Mouse (Mus musculus) heart, embryonic 11.5 days (tissue): ENCODE measurements around the gene Mrpl45. TPM values are rescaled to one million over a fixed set of nuclear protein-coding genes. Genes with fewer than 3 reads are reported as not detected.

Source experiments
- ATAC-seq: fragments of 200-750 bp; cut with Nextera tagmentation; replicated peaks from 2 replicates; pipeline ENCODE4 v1.8.0; 2017; ENCODE audit warnings: moderate library complexity; ENCODE audit not compliant: insufficient number of reproducible peaks, low FRiP score, low TSS enrichment
- H3K27ac ChIP-seq: fragments of 300-500 bp; sonication (generic); 2 replicates; pipeline ENCODE4 v1.5.1; 2014; ENCODE audit warnings: mild to moderate bottlenecking, low read depth, low read length
- H3K27me3 ChIP-seq: fragments of 300-500 bp; sonication (generic); 2 replicates; pipeline ENCODE4 v1.6.1; 2014; ENCODE audit warnings: mild to moderate bottlenecking, low read length, mixed read lengths; ENCODE audit not compliant: control insufficient read depth, insufficient read depth
- H3K36me3 ChIP-seq: fragments of 300-500 bp; sonication (generic); 2 replicates; pipeline ENCODE4 v1.6.1; 2014; ENCODE audit warnings: mild to moderate bottlenecking, low read length, moderate library complexity, mixed read lengths; ENCODE audit not compliant: control insufficient read depth, insufficient read depth
- H3K4me1 ChIP-seq: fragments of 300-500 bp; sonication (generic); 2 replicates; pipeline ENCODE4 v1.6.1; 2014; ENCODE audit warnings: low read length; ENCODE audit not compliant: control insufficient read depth, insufficient read depth
- H3K4me2 ChIP-seq: fragments of 300-500 bp; sonication (generic); 2 replicates; pipeline ENCODE4 v1.6.1; 2014; ENCODE audit warnings: mild to moderate bottlenecking, moderate library complexity
- H3K4me3 ChIP-seq: fragments of 300-500 bp; sonication (generic); 2 replicates; pipeline ENCODE4 v1.5.1; 2014; ENCODE audit warnings: low read depth, low read length
- H3K9ac ChIP-seq: fragments of 300-500 bp; sonication (generic); 2 replicates; pipeline ENCODE4 v1.6.1; 2014; ENCODE audit warnings: mild to moderate bottlenecking, low read depth, low read length, moderate library complexity
- H3K9me3 ChIP-seq: fragments of 300-500 bp; sonication (generic); replicated peaks from 2 replicates; pipeline ENCODE4 v1.6.1; 2016; ENCODE audit warnings: low read length; ENCODE audit not compliant: control insufficient read depth
- WGBS: fragments of 180-500 bp; shearing (Covaris S2); extraction: QIAGEN DNeasy Blood & Tissue Kit; methylation state at CpG from one replicate; pipeline ENCODE4 v1.1.7; 2014; ENCODE audit not compliant: insufficient replicate concordance; 5-methylcytosine and 5-hydroxymethylcytosine counted together
- polyA plus RNA-seq: library from polyadenylated mRNA; unstranded; fragments of >200 nt; fragmentation: Nextera tagmentation; extraction: Ambion mirVana; gene quantifications from 2 replicates; pipeline ENCODE4 v1.2.1, GENCODE M21; 2014

Mrpl45 gene
- polyA plus RNA-seq, 1 experiment from 2014 or later = 64.2 TPM

DNA sequence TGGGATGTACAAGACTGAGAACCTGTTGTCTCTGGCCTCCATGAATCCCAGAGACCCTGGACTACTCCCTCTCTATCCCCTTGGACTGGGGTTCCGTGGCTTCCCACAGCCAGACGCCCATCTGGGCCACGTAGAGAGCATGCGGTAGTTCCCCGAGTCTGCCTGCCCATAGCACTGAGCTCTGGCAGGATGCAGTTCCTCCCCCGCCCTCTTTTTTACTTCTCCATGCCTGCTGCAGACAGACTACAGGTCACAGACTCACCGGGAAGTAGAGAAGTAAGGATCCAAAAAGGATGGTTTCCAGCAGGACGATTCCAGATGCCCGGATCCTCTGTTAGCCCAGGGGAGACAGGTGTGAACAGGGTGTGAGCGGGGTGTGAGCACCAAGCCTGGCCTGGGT, 29.9 kb downstream of the Mrpl45 start:
- peaks cover 14% of the 10 kb centered on the region for H3K4me1 ChIP-seq
- ATAC-seq = no peak; the same call in 1 of the 2 replicates
- H3K27ac ChIP-seq = 0 out of 2 replicates have a peak overlapping the region, but pooled peaks have one; percentile 6
- H3K4me2 ChIP-seq = no peak overlapping the region
- 0 out of 2 replicates have a peak, but pooled peaks cover 2% of the 10 kb centered on the region for H3K27me3 ChIP-seq
- no peak overlapping the region for H3K9ac ChIP-seq
- 56% methylated on average over 10 of the region's 10 CpGs for WGBS
- H3K4me3 ChIP-seq = no peak overlapping the region
- no peaks in the 10 kb centered on the region for H3K36me3 ChIP-seq
- no peaks in the 10 kb centered on the region for H3K9me3 ChIP-seq

DNA sequence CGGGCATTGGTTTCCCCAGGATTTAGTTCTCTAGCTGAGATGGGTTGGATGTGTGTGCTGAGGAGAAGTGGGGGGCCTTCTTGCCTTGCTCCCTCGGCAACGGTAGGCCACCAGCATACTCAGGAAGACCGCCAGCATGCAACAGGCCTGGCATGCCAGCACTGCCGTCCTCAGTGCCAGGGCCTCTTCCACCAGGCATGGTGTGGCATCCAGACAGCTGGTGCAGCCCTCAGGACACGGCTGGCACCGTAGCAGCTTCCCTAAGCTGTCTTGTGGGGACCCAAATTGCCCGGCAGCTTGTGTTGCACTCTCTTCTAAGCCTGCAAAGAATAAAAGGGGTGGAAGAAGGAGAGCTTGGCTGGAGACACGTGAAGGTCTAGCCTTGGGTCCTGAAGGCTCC, 30.9 kb downstream of the Mrpl45 start:
- WGBS = 81% methylated on average over 9 of the region's 9 CpGs
- H3K36me3 ChIP-seq = no peaks in the 10 kb centered on the region
- H3K27me3 ChIP-seq = no peaks in the 10 kb centered on the region
- H3K9me3 ChIP-seq = no peaks in the 10 kb centered on the region
- H3K27ac ChIP-seq = no peak overlapping the region
- ATAC-seq = no peak
- no peak overlapping the region for H3K4me3 ChIP-seq
- no peak overlapping the region for H3K9ac ChIP-seq
- no peak overlapping the region for H3K4me2 ChIP-seq
- peaks cover 17% of the 10 kb centered on the region for H3K4me1 ChIP-seq

DNA sequence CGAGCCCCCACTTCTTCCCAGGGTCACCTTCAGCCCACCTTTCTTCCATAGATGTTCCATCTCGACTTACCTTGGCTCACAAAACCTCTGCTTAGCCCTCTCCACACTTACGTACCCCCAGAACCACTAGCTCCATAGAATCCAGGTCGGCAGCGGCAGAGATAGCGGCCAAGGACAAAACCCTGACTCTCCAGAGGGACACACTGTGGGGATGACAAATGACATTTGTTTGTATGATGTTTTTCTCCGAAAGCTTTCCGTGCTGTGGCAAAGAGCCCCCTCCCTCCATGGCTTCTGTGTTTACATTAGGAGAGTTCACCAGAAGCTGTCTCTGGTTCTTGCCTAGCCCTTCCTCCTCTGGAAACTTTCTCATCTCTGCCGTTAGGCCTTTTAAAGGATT, 31.8 kb downstream of the Mrpl45 start:
- Histone ChIP-seq H3K27me3 (no peaks in the 10 kb centered on the region), H3K4me2 (no peak overlapping the region), H3K27ac (no peak overlapping the region), H3K4me3 (no peak overlapping the region), H3K4me1 (peaks cover 17% of the 10 kb centered on the region), H3K9ac (no peak overlapping the region), H3K9me3 (no peaks in the 10 kb centered on the region), H3K36me3 (no peaks in the 10 kb centered on the region)
- 76% methylated on average over 9 of the region's 9 CpGs for WGBS
- no peak for ATAC-seq

DNA sequence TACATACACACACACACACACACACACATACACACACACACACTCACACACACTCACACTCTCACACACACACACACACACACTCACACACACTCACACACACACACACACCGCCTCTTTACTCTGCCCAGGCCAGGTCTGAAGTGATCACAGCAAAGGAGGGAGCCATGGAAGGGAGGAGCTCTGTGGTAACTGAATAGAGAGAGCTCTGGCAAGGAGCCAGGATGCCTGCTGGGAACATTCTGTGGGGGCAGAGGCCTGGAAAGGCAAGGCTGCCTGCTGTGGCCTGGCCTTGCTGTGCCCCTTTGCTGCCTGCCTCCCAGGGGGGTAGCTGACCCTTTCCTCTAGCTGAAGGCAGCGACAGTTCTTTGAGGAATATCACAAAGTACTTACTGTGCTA, 34.5 kb downstream of the Mrpl45 start:
- WGBS = 14% methylated on average over 2 of the region's 2 CpGs
- no peak; the same call in 1 of the 2 replicates for ATAC-seq

DNA sequence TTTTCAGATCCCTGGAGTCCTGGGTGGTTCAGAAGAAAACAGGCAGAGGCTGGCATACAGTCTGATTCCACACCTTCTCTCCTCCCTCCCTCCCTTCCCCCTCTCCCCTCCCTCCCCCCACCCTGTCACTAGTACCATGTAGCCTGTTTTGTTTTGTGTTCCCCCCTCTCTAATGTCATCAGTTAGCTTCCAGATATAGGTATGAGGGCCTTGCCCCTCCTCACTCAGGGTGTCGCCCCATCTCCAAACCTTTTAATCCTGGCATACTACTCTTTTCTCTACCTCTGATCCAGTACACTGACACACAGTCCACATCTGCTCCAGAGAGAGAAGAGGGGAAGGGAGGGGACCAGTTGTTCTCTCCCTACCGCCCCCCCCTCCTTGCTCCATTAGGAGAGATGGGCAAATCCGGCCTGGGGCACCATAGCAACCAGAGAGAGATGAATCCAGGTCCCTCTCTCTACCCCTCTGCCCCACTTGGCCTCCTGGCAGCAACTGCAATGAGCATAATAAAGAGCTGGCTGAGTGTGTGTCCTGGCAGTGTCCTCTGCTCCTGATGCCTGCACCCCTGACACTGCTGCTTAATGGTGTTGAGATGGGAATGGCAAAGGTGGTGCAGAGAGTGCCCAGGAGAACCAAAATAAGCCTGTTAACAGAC, 36.6 kb downstream of the Mrpl45 start, which contains the start of gene Gpr179:
TSS of gene Gpr179 (minus strand) at position 51 of the 658 bp plus-strand sequence.
- no peak within 1 kb of the TSS for H3K9ac ChIP-seq
- H3K4me1 ChIP-seq = peaks cover 13% of the 10 kb centered on the region
- H3K27ac ChIP-seq = no peak within 1 kb of the TSS
- no peak within 1 kb of the TSS for H3K4me2 ChIP-seq
- ATAC-seq = no peak
- no peaks in the 10 kb centered on the region for H3K36me3 ChIP-seq
- H3K4me3 ChIP-seq = no peak within 1 kb of the TSS
- H3K27me3 ChIP-seq = no peaks in the 10 kb centered on the region
- WGBS = 81% methylated on average over 3 of the region's 3 CpGs
- no peaks in the 10 kb centered on the region for H3K9me3 ChIP-seq

More for the DNA sequence above, 34.5 kb downstream of the Mrpl45 start:
- Histone ChIP-seq H3K4me1 (peaks cover 17% of the 10 kb centered on the region), H3K27ac (peak overlapping the region; percentile 24), H3K27me3 (no peaks in the 10 kb centered on the region), H3K9me3 (no peaks in the 10 kb centered on the region), H3K36me3 (no peaks in the 10 kb centered on the region), H3K4me3 (no peak overlapping the region), H3K9ac (no peak overlapping the region), H3K4me2 (no peak overlapping the region)

DNA sequence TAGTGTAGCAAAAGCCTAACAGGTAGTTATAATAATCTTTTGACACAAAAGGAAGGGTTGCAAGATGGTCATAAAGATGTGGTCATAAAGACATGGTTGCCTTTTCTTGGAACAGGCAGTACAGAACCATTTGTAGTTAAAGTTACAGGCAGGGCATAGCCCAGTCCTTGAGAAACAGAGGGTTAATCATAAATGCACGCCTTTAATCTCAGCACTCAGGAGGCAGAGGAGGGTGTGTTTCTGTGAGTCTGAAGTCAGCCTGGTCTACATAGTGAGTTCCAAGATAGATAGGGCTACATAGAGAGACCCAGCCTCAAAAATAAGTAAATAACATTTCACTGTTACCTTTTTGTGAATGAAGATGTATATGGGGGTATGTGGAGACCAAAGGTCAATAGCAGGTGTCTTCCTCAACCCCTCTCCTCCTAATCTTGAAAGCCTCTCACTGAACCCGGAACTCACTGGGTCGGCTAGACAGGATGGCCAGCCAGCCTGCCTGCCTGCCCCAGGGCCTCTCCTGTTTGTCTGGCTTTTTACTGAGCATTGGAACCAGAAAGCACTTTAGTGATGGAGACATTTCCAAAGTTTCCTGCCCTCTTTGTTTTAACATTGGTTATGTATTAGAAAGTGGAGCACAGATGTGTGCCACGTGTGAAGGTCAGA, 37.5 kb downstream of the Mrpl45 start:
- no peak overlapping the region for H3K9ac ChIP-seq
- H3K4me3 ChIP-seq = no peak overlapping the region
- H3K9me3 ChIP-seq = no peaks in the 10 kb centered on the region
- peaks cover 13% of the 10 kb centered on the region for H3K4me1 ChIP-seq
- no peak overlapping the region for H3K4me2 ChIP-seq
- 58% methylated on average over 4 of the region's 4 CpGs for WGBS
- H3K27ac ChIP-seq = no peak overlapping the region
- H3K36me3 ChIP-seq = no peaks in the 10 kb centered on the region
- no peaks in the 10 kb centered on the region for H3K27me3 ChIP-seq
- no peak for ATAC-seq

DNA sequence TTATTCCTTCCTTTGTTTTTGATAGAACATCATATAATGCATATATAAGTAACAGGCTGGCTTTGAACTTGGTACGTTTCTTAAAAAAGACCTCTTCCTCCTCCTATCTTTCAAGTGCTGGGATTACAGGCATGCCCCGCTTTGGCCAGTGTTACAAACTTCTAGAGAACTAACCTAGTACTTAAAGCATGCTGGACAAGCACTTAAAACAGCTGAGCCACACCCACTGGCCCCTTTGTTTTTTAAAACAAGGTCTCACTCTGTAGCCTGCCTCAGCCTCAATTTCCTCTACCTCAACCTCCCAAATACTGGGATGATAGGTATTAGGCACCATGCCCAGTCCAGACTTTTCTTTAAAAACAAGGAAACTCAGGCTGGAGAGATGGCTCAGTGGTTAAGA, 39.1 kb downstream of the Mrpl45 start:
- Histone ChIP-seq H3K4me3 (no peak overlapping the region), H3K9ac (no peak overlapping the region), H3K27ac (no peak overlapping the region), H3K9me3 (no peaks in the 10 kb centered on the region), H3K4me1 (peaks cover 11% of the 10 kb centered on the region), H3K27me3 (no peaks in the 10 kb centered on the region), H3K4me2 (no peak overlapping the region), H3K36me3 (no peaks in the 10 kb centered on the region)
- 63% methylated on average over 2 of the region's 2 CpGs for WGBS
- no peak for ATAC-seq

DNA sequence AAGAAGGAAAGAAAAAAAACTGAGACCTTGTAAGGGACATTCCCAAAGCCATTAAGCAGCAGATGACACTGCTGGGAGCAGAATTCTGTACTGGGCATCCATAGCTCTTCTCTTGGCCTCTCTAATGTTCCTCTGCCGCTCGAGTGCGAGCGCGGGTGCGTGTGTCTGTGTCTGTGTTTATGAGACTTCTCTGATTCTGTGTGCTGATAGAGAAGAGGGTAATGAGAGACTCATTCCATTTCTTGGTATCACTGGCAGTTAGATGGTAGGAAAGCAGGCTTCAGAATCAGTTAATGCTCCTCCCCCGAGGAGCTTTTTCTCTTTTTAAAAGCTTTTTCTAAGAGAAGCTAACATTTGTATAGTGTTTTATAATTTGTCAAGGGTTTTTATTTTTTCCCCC, 39.7 kb downstream of the Mrpl45 start:
- no peak overlapping the region for H3K9ac ChIP-seq
- peaks cover 5% of the 10 kb centered on the region; the same call in 1 of the 2 replicates for H3K4me1 ChIP-seq
- no peak for ATAC-seq
- no peaks in the 10 kb centered on the region for H3K27me3 ChIP-seq
- H3K4me2 ChIP-seq = no peak overlapping the region
- no peak overlapping the region for H3K4me3 ChIP-seq
- no peaks in the 10 kb centered on the region for H3K36me3 ChIP-seq
- 84% methylated on average over 7 of the region's 7 CpGs for WGBS
- no peak overlapping the region for H3K27ac ChIP-seq
- H3K9me3 ChIP-seq = no peaks in the 10 kb centered on the region
